ENCODE assay signal across 23 mouse cellular contexts in genomic region chr10:127955034-127955433, GRCm38 (mm10). TPM values are rescaled to one million over a fixed set of nuclear protein-coding genes. Genes with fewer than 3 reads are reported as not detected.
DNase-seq lines count a peak whose midpoint lies in the region; ATAC-seq and TF ChIP-seq lines count a peak whose summit lies in the region.
"Had no signal": no experiment of that assay in that cellular context is flagged by ENCODE, and none has a peak within 500 bp of the region (broad histone marks: within the 10 kb centered on the region; RNA-seq: fewer than 3 reads in every experiment).

No protein-coding gene starts in this region.

- H3K27me3 ChIP-seq in intestine, postnatal 0 days (replicated peaks; ENCODE audit: control insufficient read depth, insufficient read depth, low read length) = no peaks in the 10 kb centered on the region
- H3K27me3 ChIP-seq: embryonic facial prominence, embryonic 13.5 days; forebrain, embryonic 12.5 days; hindbrain, embryonic 12.5 days had no signal

- H3K4me2 ChIP-seq in intestine, postnatal 0 days (replicated peaks; ENCODE audit: low read depth) = no peak overlapping the region
- H3K4me2 ChIP-seq: embryonic facial prominence, embryonic 13.5 days; forebrain, embryonic 12.5 days; hindbrain, embryonic 12.5 days had no signal

- DNase-seq in ES-CJ7 (ENCODE audit: low read depth, low spot score) (peak; percentile 67), R1 (ENCODE audit: low read depth, low spot score) (peak; percentile 40)
- DNase-seq in frontal cortex, postnatal 36 days (ENCODE audit: low spot score in 2 of 2) = no peak
- DNase-seq in embryo, embryonic 9.5 days (ENCODE audit: extremely low spot score) = no peak
- DNase-seq in kidney, adult 8-10 months = no peak
- DNase-seq: adrenal gland, postnatal 10 days; cerebellum, adult 11 months; cerebellum, adult 8-10 months; cerebellum, postnatal 14 days; gastrocnemius, postnatal 14 days; heart, postnatal 10 days; heart, postnatal 4 days had no signal

- no peak for TF ChIP-seq CTCF in intestine, postnatal 0 days (IDR thresholded peaks at IDR 0.05; ENCODE audit: low read depth)

- H3K4me3 ChIP-seq in intestine, postnatal 0 days (ENCODE audit: low read depth, low read length) = no peak overlapping the region
- H3K4me3 ChIP-seq: embryonic facial prominence, embryonic 13.5 days; forebrain, embryonic 12.5 days; heart, embryonic 10.5 days; hindbrain, embryonic 12.5 days had no signal

- H3K9ac ChIP-seq in intestine, postnatal 0 days (ENCODE audit: low read depth, low read length) = no peak overlapping the region
- H3K9ac ChIP-seq: embryonic facial prominence, embryonic 13.5 days; forebrain, embryonic 12.5 days; hindbrain, embryonic 12.5 days had no signal

- ATAC-seq in intestine, postnatal 0 days = peak; percentile 43
- ATAC-seq: CD4-positive, CD25-positive, alpha-beta regulatory T cell, adult 4 months; forebrain, embryonic 16.5 days; hindbrain, embryonic 16.5 days; inflammation-experienced regulatory T-cells, adult 6 months had no signal

- H3K27ac ChIP-seq in intestine, postnatal 0 days (ENCODE audit: low read depth, low read length) = no peak overlapping the region
- H3K27ac ChIP-seq: embryonic facial prominence, embryonic 13.5 days; forebrain, embryonic 12.5 days; heart, embryonic 10.5 days; hindbrain, embryonic 12.5 days had no signal

- H3K36me3 ChIP-seq in intestine, postnatal 0 days (ENCODE audit: control insufficient read depth, insufficient read depth) = no peaks in the 10 kb centered on the region
- H3K36me3 ChIP-seq: embryonic facial prominence, embryonic 13.5 days; forebrain, embryonic 12.5 days; heart, embryonic 10.5 days; hindbrain, embryonic 12.5 days had no signal

- WGBS in intestine, postnatal 0 days = 42% methylated on average over 4 of the region's 4 CpGs

- no peaks in the 10 kb centered on the region for H3K4me1 ChIP-seq in intestine, postnatal 0 days (replicated peaks; ENCODE audit: control insufficient read depth, insufficient read depth, low read length)
- H3K4me1 ChIP-seq: embryonic facial prominence, embryonic 13.5 days; heart, embryonic 10.5 days; hindbrain, embryonic 12.5 days had no signal

- no peaks in the 10 kb centered on the region for H3K9me3 ChIP-seq in intestine, postnatal 0 days (ENCODE audit: control insufficient read depth)
- H3K9me3 ChIP-seq: embryonic facial prominence, embryonic 13.5 days; forebrain, embryonic 12.5 days; heart, embryonic 10.5 days; hindbrain, embryonic 12.5 days had no signal

RNA-seq across cellular contexts. Expression of gene Hsd17b6, which starts 52.4 kb away (rescaled TPM):
- polyA plus RNA-seq in intestine, postnatal 0 days (2015; fragmentation: Nextera tagmentation; extraction: Ambion mirVana) = 0.74 and 0.86 TPM in 2 replicates
- polyA plus RNA-seq: brain, embryonic 14.5 days; CD4-positive, CD25-positive, alpha-beta regulatory T cell, adult 4 months; embryonic facial prominence, embryonic 13.5 days; forebrain, embryonic 12.5 days; forebrain, embryonic 16.5 days; heart, embryonic 10.5 days; heart, embryonic 14.5 days; hindbrain, embryonic 12.5 days; hindbrain, embryonic 16.5 days; inflammation-experienced regulatory T-cells, adult 6 months had no signal

RNA-seq across cellular contexts. Expression of gene Sdr9c7, which starts 56.7 kb away (rescaled TPM):
- 0.09 TPM in 1 of 2 replicates, not detected in the other for polyA plus RNA-seq in intestine, postnatal 0 days (2015; fragmentation: Nextera tagmentation; extraction: Ambion mirVana)
- polyA plus RNA-seq: brain, embryonic 14.5 days; CD4-positive, CD25-positive, alpha-beta regulatory T cell, adult 4 months; forebrain, embryonic 12.5 days; forebrain, embryonic 16.5 days; heart, embryonic 10.5 days; heart, embryonic 14.5 days; hindbrain, embryonic 12.5 days; hindbrain, embryonic 16.5 days; inflammation-experienced regulatory T-cells, adult 6 months had no signal

RNA-seq across cellular contexts. Expression of gene Prim1, which starts 59.9 kb away (rescaled TPM):
- polyA plus RNA-seq in intestine, postnatal 0 days (2015; fragmentation: Nextera tagmentation; extraction: Ambion mirVana) = 18.7 and 22.1 TPM in 2 replicates

Comparison
In these comparisons a context has a peak if more than half of its experiments do, and no peak if none do; other contexts are left out.
1. DNase-seq: peak in ES-CJ7 (single experiment) and R1 (single experiment); none in frontal cortex, postnatal 36 days (0 of 2), embryo, embryonic 9.5 days (single experiment) and kidney, adult 8-10 months (0 of 2).